Mouse (Mus musculus): ENCODE data around the gene Ggta1. TPM values are rescaled to one million over a fixed set of nuclear protein-coding genes. Genes with fewer than 3 reads are reported as not detected.

Ggta1 gene
- total RNA-seq, 1 experiment from 2014 or later: 163 TPM

GRCm38 (mm10) chr2:35495486-35496278 lies 32.7 kb upstream of the Ggta1 start:
- peak; percentile 76 for ATAC-seq (replicated peaks; ENCODE audit: insufficient number of reproducible peaks, low FRiP score, low TSS enrichment, poor library complexity, severe bottlenecking)

GRCm38 (mm10) chr2:35493566-35493965 lies 30.5 kb upstream of the Ggta1 start:
- no peak for ATAC-seq (replicated peaks; ENCODE audit: insufficient number of reproducible peaks, low FRiP score, low TSS enrichment, poor library complexity, severe bottlenecking)

- no peak for ATAC-seq (replicated peaks; ENCODE audit: insufficient number of reproducible peaks, low FRiP score, low TSS enrichment, poor library complexity, severe bottlenecking)
Observed at GRCm38 (mm10) chr2:35491151-35491550, 28.1 kb upstream of the Ggta1 start.

GRCm38 (mm10) chr2:35490458-35491111 lies 27.6 kb upstream of the Ggta1 start:
- no peak for ATAC-seq (replicated peaks; ENCODE audit: insufficient number of reproducible peaks, low FRiP score, low TSS enrichment, poor library complexity, severe bottlenecking)

- ATAC-seq (replicated peaks; ENCODE audit: insufficient number of reproducible peaks, low FRiP score, low TSS enrichment, poor library complexity, severe bottlenecking): no peak
Observed at GRCm38 (mm10) chr2:35487700-35488099, 24.7 kb upstream of the Ggta1 start.

GRCm38 (mm10) chr2:35486981-35487655 lies 24.1 kb upstream of the Ggta1 start:
- no peak for ATAC-seq (replicated peaks; ENCODE audit: insufficient number of reproducible peaks, low FRiP score, low TSS enrichment, poor library complexity, severe bottlenecking)

GRCm38 (mm10) chr2:35484102-35484501 lies 21.1 kb upstream of the Ggta1 start:
- no peak for ATAC-seq (replicated peaks; ENCODE audit: insufficient number of reproducible peaks, low FRiP score, low TSS enrichment, poor library complexity, severe bottlenecking)

- ATAC-seq (replicated peaks; ENCODE audit: insufficient number of reproducible peaks, low FRiP score, low TSS enrichment, poor library complexity, severe bottlenecking): no peak
Observed at GRCm38 (mm10) chr2:35483402-35483801, 20.4 kb upstream of the Ggta1 start.

- no peak for ATAC-seq (replicated peaks; ENCODE audit: insufficient number of reproducible peaks, low FRiP score, low TSS enrichment, poor library complexity, severe bottlenecking)
Observed at GRCm38 (mm10) chr2:35481322-35481990, 18.4 kb upstream of the Ggta1 start.

GRCm38 (mm10) chr2:35480073-35480472 lies 17.0 kb upstream of the Ggta1 start:
- ATAC-seq (replicated peaks; ENCODE audit: insufficient number of reproducible peaks, low FRiP score, low TSS enrichment, poor library complexity, severe bottlenecking): peak; percentile 86

GRCm38 (mm10) chr2:35478812-35479122 lies 15.7 kb upstream of the Ggta1 start:
- no peak for ATAC-seq (replicated peaks; ENCODE audit: insufficient number of reproducible peaks, low FRiP score, low TSS enrichment, poor library complexity, severe bottlenecking)

GRCm38 (mm10) chr2:35477999-35478811 lies 15.2 kb upstream of the Ggta1 start:
- no peak for ATAC-seq (replicated peaks; ENCODE audit: insufficient number of reproducible peaks, low FRiP score, low TSS enrichment, poor library complexity, severe bottlenecking)

GRCm38 (mm10) chr2:35477321-35477720 lies 14.3 kb upstream of the Ggta1 start:
- ATAC-seq (replicated peaks; ENCODE audit: insufficient number of reproducible peaks, low FRiP score, low TSS enrichment, poor library complexity, severe bottlenecking): no peak

GRCm38 (mm10) chr2:35474916-35475315 lies 11.9 kb upstream of the Ggta1 start:
- peak; percentile 54; the same call in 1 of the 2 replicates for ATAC-seq (replicated peaks; ENCODE audit: insufficient number of reproducible peaks, low FRiP score, low TSS enrichment, poor library complexity, severe bottlenecking)

- ATAC-seq (replicated peaks; ENCODE audit: insufficient number of reproducible peaks, low FRiP score, low TSS enrichment, poor library complexity, severe bottlenecking): no peak
Observed at GRCm38 (mm10) chr2:35469266-35469665, 6.2 kb upstream of the Ggta1 start.

- ATAC-seq (replicated peaks; ENCODE audit: insufficient number of reproducible peaks, low FRiP score, low TSS enrichment, poor library complexity, severe bottlenecking): no peak
Observed at GRCm38 (mm10) chr2:35468276-35468675, 5.2 kb upstream of the Ggta1 start.

GRCm38 (mm10) chr2:35467855-35468254 lies 4.8 kb upstream of the Ggta1 start:
- ATAC-seq (replicated peaks; ENCODE audit: insufficient number of reproducible peaks, low FRiP score, low TSS enrichment, poor library complexity, severe bottlenecking): no peak

- ATAC-seq (replicated peaks; ENCODE audit: insufficient number of reproducible peaks, low FRiP score, low TSS enrichment, poor library complexity, severe bottlenecking): no peak
Observed at GRCm38 (mm10) chr2:35465677-35466076, 2.6 kb upstream of the Ggta1 start.

Measured in monocyte, adult 5-6 weeks (primary cell).